Mouse (Mus musculus): Measurements from ENCODE around the gene Tex36. TPM values are rescaled to one million over a fixed set of nuclear protein-coding genes. Genes with fewer than 3 reads are reported as not detected.

Gene Tex36
- polyA plus RNA-seq, 1 experiment from 2014 or later, result not detected

GRCm38 (mm10) chr7:133620721-133621120 lies 18.8 kb upstream of the Tex36 start:
- H3K9ac ChIP-seq, result no peak overlapping the region
- H3K27ac ChIP-seq, result no peak overlapping the region
- H3K36me3 ChIP-seq, result no peaks in the 10 kb centered on the region
- no peaks in the 10 kb centered on the region for H3K4me1 ChIP-seq
- no peak overlapping the region for H3K4me3 ChIP-seq
- no peaks in the 10 kb centered on the region for H3K9me3 ChIP-seq (replicated peaks)
- H3K4me2 ChIP-seq (replicated peaks), result 0 out of 2 replicates have a peak overlapping the region, but pooled peaks have one; percentile 15
- ATAC-seq (ENCODE audit: low FRiP score), result no peak
- 55% methylated on average over 11 of the region's 11 CpGs for WGBS
- H3K27me3 ChIP-seq, result no peaks in the 10 kb centered on the region

GRCm38 (mm10) chr7:133612981-133613380 lies 11.0 kb upstream of the Tex36 start:
- no peak for ATAC-seq (ENCODE audit: low FRiP score)

GRCm38 (mm10) chr7:133609585-133609984 lies 7.6 kb upstream of the Tex36 start:
- Histone ChIP-seq H3K9me3 (replicated peaks) (no peaks in the 10 kb centered on the region), H3K4me1 (peaks cover 14% of the 10 kb centered on the region), H3K36me3 (no peaks in the 10 kb centered on the region), H3K9ac (no peak overlapping the region), H3K27ac (no peak overlapping the region), H3K27me3 (no peaks in the 10 kb centered on the region), H3K4me3 (no peak overlapping the region), H3K4me2 (replicated peaks) (no peak overlapping the region)
- no peak for ATAC-seq (ENCODE audit: low FRiP score)
- WGBS, result 80% methylated on average over 8 of the region's 8 CpGs

More at GRCm38 (mm10) chr7:133612981-133613380, 11.0 kb upstream of the Tex36 start:
- no peak overlapping the region for H3K9ac ChIP-seq
- no peaks in the 10 kb centered on the region for H3K9me3 ChIP-seq (replicated peaks)
- H3K27ac ChIP-seq, result no peak overlapping the region
- WGBS, result 72% methylated on average over 2 of the region's 2 CpGs
- H3K4me1 ChIP-seq, result peaks cover 11% of the 10 kb centered on the region; the same call in 1 of the 2 replicates
- no peaks in the 10 kb centered on the region for H3K27me3 ChIP-seq
- no peak overlapping the region for H3K4me2 ChIP-seq (replicated peaks)
- no peak overlapping the region for H3K4me3 ChIP-seq
- no peaks in the 10 kb centered on the region for H3K36me3 ChIP-seq

- no peak overlapping the region for H3K4me2 ChIP-seq (replicated peaks)
Observed at GRCm38 (mm10) chr7:133608631-133609340, 6.8 kb upstream of the Tex36 start.

GRCm38 (mm10) chr7:133607883-133608575 lies 6.1 kb upstream of the Tex36 start:
- no peak overlapping the region for H3K4me2 ChIP-seq (replicated peaks)

More at GRCm38 (mm10) chr7:133608631-133609340, 6.8 kb upstream of the Tex36 start:
- Histone ChIP-seq H3K4me1 (peaks cover 14% of the 10 kb centered on the region), H3K27me3 (no peaks in the 10 kb centered on the region), H3K9ac (no peak overlapping the region), H3K36me3 (no peaks in the 10 kb centered on the region), H3K4me3 (no peak overlapping the region), H3K27ac (peak overlapping the region; percentile 36), H3K9me3 (replicated peaks) (no peaks in the 10 kb centered on the region)
- WGBS, result 65% methylated on average over 13 of the region's 13 CpGs
- ATAC-seq (ENCODE audit: low FRiP score), result no peak

GRCm38 (mm10) chr7:133607331-133607730 lies 5.4 kb upstream of the Tex36 start:
- Histone ChIP-seq H3K27me3 (no peaks in the 10 kb centered on the region), H3K4me2 (replicated peaks) (no peak overlapping the region), H3K27ac (no peak overlapping the region), H3K4me1 (peaks cover 14% of the 10 kb centered on the region), H3K36me3 (no peaks in the 10 kb centered on the region), H3K4me3 (no peak overlapping the region), H3K9me3 (replicated peaks) (no peaks in the 10 kb centered on the region), H3K9ac (no peak overlapping the region)
- no peak for ATAC-seq (ENCODE audit: low FRiP score)
- WGBS, result 85% methylated on average over 5 of the region's 5 CpGs

More at GRCm38 (mm10) chr7:133607883-133608575, 6.1 kb upstream of the Tex36 start:
- no peak overlapping the region for H3K9ac ChIP-seq
- no peak overlapping the region for H3K4me3 ChIP-seq
- peak overlapping the region; percentile 7; the same call in 1 of the 2 replicates for H3K27ac ChIP-seq
- no peaks in the 10 kb centered on the region for H3K36me3 ChIP-seq
- no peaks in the 10 kb centered on the region for H3K27me3 ChIP-seq
- H3K9me3 ChIP-seq (replicated peaks), result no peaks in the 10 kb centered on the region
- WGBS, result 74% methylated on average over 13 of the region's 13 CpGs
- peaks cover 14% of the 10 kb centered on the region for H3K4me1 ChIP-seq
- ATAC-seq (ENCODE audit: low FRiP score), result no peak

- H3K27ac ChIP-seq, result no peak overlapping the region
- H3K9me3 ChIP-seq (replicated peaks), result no peaks in the 10 kb centered on the region
- H3K9ac ChIP-seq, result no peak overlapping the region
- H3K4me1 ChIP-seq, result peaks cover 10% of the 10 kb centered on the region
- H3K4me2 ChIP-seq (replicated peaks), result no peak overlapping the region
- WGBS, result 82% methylated on average over 13 of the region's 13 CpGs
- H3K36me3 ChIP-seq, result no peaks in the 10 kb centered on the region
- H3K27me3 ChIP-seq, result no peaks in the 10 kb centered on the region
- no peak for ATAC-seq (ENCODE audit: low FRiP score)
- H3K4me3 ChIP-seq, result no peak overlapping the region
Observed at GRCm38 (mm10) chr7:133604427-133605081, 2.6 kb upstream of the Tex36 start.

GRCm38 (mm10) chr7:133603156-133603555 lies 1.2 kb upstream of the Tex36 start:
- no peaks in the 10 kb centered on the region for H3K9me3 ChIP-seq (replicated peaks)

GRCm38 (mm10) chr7:133600558-133600957 lies 1.4 kb downstream of the Tex36 start:
- no peaks in the 10 kb centered on the region for H3K27me3 ChIP-seq
- H3K27ac ChIP-seq, result no peak overlapping the region
- WGBS, result 45% methylated on average over 1 of the region's 1 CpGs
- H3K4me1 ChIP-seq, result no peaks in the 10 kb centered on the region
- no peaks in the 10 kb centered on the region for H3K36me3 ChIP-seq
- no peak overlapping the region for H3K4me3 ChIP-seq
- H3K4me2 ChIP-seq (replicated peaks), result no peak overlapping the region
- no peak for ATAC-seq (ENCODE audit: low FRiP score)
- no peak overlapping the region for H3K9ac ChIP-seq
- no peaks in the 10 kb centered on the region for H3K9me3 ChIP-seq (replicated peaks)

More at GRCm38 (mm10) chr7:133603156-133603555, 1.2 kb upstream of the Tex36 start:
- H3K9ac ChIP-seq, result no peak overlapping the region
- ATAC-seq (ENCODE audit: low FRiP score), result no peak
- H3K4me1 ChIP-seq, result peaks cover 4% of the 10 kb centered on the region; the same call in 1 of the 2 replicates
- no peak overlapping the region for H3K4me3 ChIP-seq
- no peak overlapping the region for H3K27ac ChIP-seq
- H3K4me2 ChIP-seq (replicated peaks), result no peak overlapping the region
- H3K36me3 ChIP-seq, result no peaks in the 10 kb centered on the region
- WGBS, result 76% methylated on average over 2 of the region's 2 CpGs
- H3K27me3 ChIP-seq, result no peaks in the 10 kb centered on the region

GRCm38 (mm10) chr7:133591750-133592149 lies 10.2 kb downstream of the Tex36 start:
- ATAC-seq (ENCODE audit: low FRiP score), result no peak
- no peaks in the 10 kb centered on the region for H3K4me1 ChIP-seq
- no peaks in the 10 kb centered on the region for H3K27me3 ChIP-seq
- H3K9me3 ChIP-seq (replicated peaks), result 0 out of 2 replicates have a peak, but pooled peaks cover 4% of the 10 kb centered on the region
- no peaks in the 10 kb centered on the region for H3K36me3 ChIP-seq
- 57% methylated on average over 1 of the region's 1 CpGs for WGBS
- H3K27ac ChIP-seq, result no peak overlapping the region
- H3K9ac ChIP-seq, result no peak overlapping the region
- no peak overlapping the region for H3K4me2 ChIP-seq (replicated peaks)
- H3K4me3 ChIP-seq, result no peak overlapping the region

- Histone ChIP-seq H3K4me2 (replicated peaks) (no peak overlapping the region), H3K4me3 (no peak overlapping the region), H3K36me3 (no peaks in the 10 kb centered on the region), H3K27ac (no peak overlapping the region), H3K9ac (no peak overlapping the region), H3K9me3 (replicated peaks) (no peaks in the 10 kb centered on the region), H3K27me3 (no peaks in the 10 kb centered on the region), H3K4me1 (no peaks in the 10 kb centered on the region)
- WGBS, result 90% methylated on average over 6 of the region's 6 CpGs
- no peak for ATAC-seq (ENCODE audit: low FRiP score)
Observed at GRCm38 (mm10) chr7:133583216-133583615, 18.7 kb downstream of the Tex36 start.

- no peaks in the 10 kb centered on the region for H3K9me3 ChIP-seq (replicated peaks)
- no peak for ATAC-seq (ENCODE audit: low FRiP score)
- H3K4me1 ChIP-seq, result no peaks in the 10 kb centered on the region
- H3K27me3 ChIP-seq, result no peaks in the 10 kb centered on the region
- no peaks in the 10 kb centered on the region for H3K36me3 ChIP-seq
- no peak overlapping the region for H3K27ac ChIP-seq
- no peak overlapping the region for H3K4me2 ChIP-seq (replicated peaks)
- no peak overlapping the region for H3K9ac ChIP-seq
- no peak overlapping the region for H3K4me3 ChIP-seq
- 84% methylated on average over 4 of the region's 4 CpGs for WGBS
Observed at GRCm38 (mm10) chr7:133580296-133580640, 21.7 kb downstream of the Tex36 start.
